Mouse (Mus musculus): ENCODE data around the gene Smarce1.

DNA sequence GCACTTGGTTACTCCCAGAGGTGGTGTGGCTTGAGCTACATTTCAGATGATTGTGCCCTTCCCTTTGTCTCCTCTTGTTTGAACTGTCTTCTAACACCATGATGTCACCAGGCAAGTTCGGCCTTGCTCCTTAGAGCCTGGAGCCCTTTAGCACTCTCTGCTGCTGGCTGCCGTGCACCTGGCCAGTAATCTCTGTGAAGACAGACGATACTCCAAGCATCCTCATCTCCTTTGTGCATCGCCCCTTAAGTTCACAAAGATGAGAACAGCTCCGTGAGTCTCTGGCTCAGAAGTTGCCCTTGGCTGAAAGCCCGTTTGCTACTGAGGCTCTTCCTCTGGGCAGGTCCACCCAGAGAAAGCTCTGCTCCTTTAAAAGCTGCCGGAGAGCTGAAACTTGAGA, 46.0 kb upstream of the Smarce1 start:
- TF ChIP-seq CTCF (IDR thresholded peaks at IDR 0.05; ENCODE audit: low read depth, low read length) (no peak), EP300 (IDR thresholded peaks at IDR 0.05; ENCODE audit: insufficient read depth, low read depth, low read length) (no peak)

Measured in ES-Bruce4 (cell line).